Mouse (Mus musculus) liver, embryonic 14.5 days (tissue): ENCODE data around the gene Ube2r2. TPM values are rescaled to one million over a fixed set of nuclear protein-coding genes. Genes with fewer than 3 reads are reported as not detected.

Experiments used
- ATAC-seq: fragments of 200-750 bp; cut with Nextera tagmentation; 2 replicates; pipeline ENCODE4 v1.8.0; 2017; ENCODE audit warnings: moderate number of reproducible peaks, mild to moderate bottlenecking, moderate library complexity; ENCODE audit not compliant: insufficient read depth
- DNase-seq, 3 experiments: peaks; one replicate each; pipeline ENCODE4 v3.0.0-alpha.2; 2012 to 2013; ENCODE audit warnings: low read depth in 3 of 3, low spot score in 3 of 3
- H3K27ac ChIP-seq: fragments of 300-500 bp; sonication (generic); 2 replicates; pipeline ENCODE4 v1.5.1; 2014; ENCODE audit warnings: moderate library complexity, mild to moderate bottlenecking, control low read depth, inconsistent platforms
- H3K27me3 ChIP-seq: fragments of 300-500 bp; sonication (generic); 2 replicates; pipeline ENCODE4 v1.6.1; 2014; ENCODE audit warnings: mild to moderate bottlenecking, low read length, moderate library complexity; ENCODE audit not compliant: control insufficient read depth, insufficient read depth
- H3K36me3 ChIP-seq: fragments of 300-500 bp; sonication (generic); replicated peaks from 2 replicates; pipeline ENCODE4 v1.6.1; 2014; ENCODE audit warnings: low read depth; ENCODE audit not compliant: control insufficient read depth, insufficient read depth
- H3K4me1 ChIP-seq, 2 experiments: fragments of 200-500 bp in 1 of 2; fragments of 300-500 bp in 1 of 2; sonication (generic) in 1 of 2; replicated peaks; 2 replicates each; pipeline ENCODE4 v1.6.1; 2012 to 2014; ENCODE audit warnings: antibody characterized with exemption in 1 of 2, inconsistent platforms in 1 of 2, low read length in 1 of 2; ENCODE audit not compliant: control insufficient read depth in 2 of 2, insufficient read depth in 2 of 2
- H3K4me2 ChIP-seq: fragments of 300-500 bp; sonication (generic); 2 replicates; pipeline ENCODE4 v1.6.1; 2014; ENCODE audit warnings: low read depth, mild to moderate bottlenecking, control low read depth, moderate library complexity
- H3K4me3 ChIP-seq, 2 experiments: fragments of 200-500 bp in 1 of 2; fragments of 300-500 bp in 1 of 2; sonication (generic) in 1 of 2; 2 replicates each; pipeline ENCODE4 v1.5.1; 2012 to 2014; ENCODE audit warnings: low read depth in 2 of 2, low read length in 2 of 2, mild to moderate bottlenecking in 2 of 2, control low read depth in 1 of 2, inconsistent platforms in 1 of 2, moderate library complexity in 1 of 2; ENCODE audit not compliant: insufficient read depth in 1 of 2
- H3K9ac ChIP-seq: fragments of 300-500 bp; sonication (generic); replicated peaks from 2 replicates; pipeline ENCODE4 v1.6.1; 2014; ENCODE audit warnings: mild to moderate bottlenecking, control low read depth, moderate library complexity
- H3K9me3 ChIP-seq: fragments of 300-500 bp; sonication (generic); 2 replicates; pipeline ENCODE4 v1.6.1; 2016; ENCODE audit warnings: low read length, mixed read lengths; ENCODE audit not compliant: control insufficient read depth
- CTCF ChIP-seq: IDR thresholded peaks from 2 replicates; pipeline ENCODE4 v1.5.1; 2016; ENCODE audit warnings: antibody characterized with exemption, low read depth, control low read depth
- EP300 ChIP-seq: IDR thresholded peaks from 2 replicates; pipeline ENCODE4 v1.6.1; 2016; ENCODE audit warnings: antibody characterized with exemption, low read depth
- WGBS: fragments of 180-500 bp; shearing (Covaris S2); extraction: QIAGEN DNeasy Blood & Tissue Kit; methylation state at CpG from one replicate; pipeline ENCODE4 v1.1.7; 2014; ENCODE audit not compliant: insufficient replicate concordance; 5-methylcytosine and 5-hydroxymethylcytosine counted together
- polyA plus RNA-seq, 2 experiments: library from polyadenylated mRNA; depleted of rRNA in 1 of 2; stranded (reverse) in 1 of 2; unstranded in 1 of 2; fragments of >200 nt; fragmentation: Nextera tagmentation in 1 of 2; extraction: Ambion mirVana in 1 of 2; gene quantifications; 2 replicates each; pipeline versions ENCODE4 v1.2.1 to v1.2.3; 2012 to 2014

Ube2r2 gene
- polyA plus RNA-seq, 2 experiments = 31.9 to 44.4 TPM

DNA sequence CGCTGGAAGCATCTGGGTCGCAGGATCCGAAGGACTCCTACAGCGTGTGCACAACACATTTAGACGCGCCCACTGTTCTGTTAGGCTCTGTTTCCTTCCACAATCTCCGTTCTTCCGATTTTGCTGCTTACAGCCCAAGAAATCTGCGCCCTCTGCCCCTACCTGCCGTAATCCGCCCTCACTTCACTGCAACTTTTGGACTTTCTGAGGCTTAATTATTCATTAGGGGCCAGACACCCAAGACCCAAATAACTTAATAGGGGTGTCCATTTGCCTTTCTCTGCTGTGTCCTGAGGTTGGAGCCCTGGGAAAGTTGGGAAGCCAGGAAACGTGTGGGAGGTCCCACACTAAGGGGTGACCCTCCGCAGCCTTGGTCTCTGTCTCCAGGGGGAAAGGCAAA lies 38.2 kb upstream of the Ube2r2 start:
- peak overlapping the region; percentile 62 to 68 for H3K4me3 ChIP-seq
- peaks cover 24 to 28% of the 10 kb centered on the region in 2 experiments for H3K4me1 ChIP-seq

DNA sequence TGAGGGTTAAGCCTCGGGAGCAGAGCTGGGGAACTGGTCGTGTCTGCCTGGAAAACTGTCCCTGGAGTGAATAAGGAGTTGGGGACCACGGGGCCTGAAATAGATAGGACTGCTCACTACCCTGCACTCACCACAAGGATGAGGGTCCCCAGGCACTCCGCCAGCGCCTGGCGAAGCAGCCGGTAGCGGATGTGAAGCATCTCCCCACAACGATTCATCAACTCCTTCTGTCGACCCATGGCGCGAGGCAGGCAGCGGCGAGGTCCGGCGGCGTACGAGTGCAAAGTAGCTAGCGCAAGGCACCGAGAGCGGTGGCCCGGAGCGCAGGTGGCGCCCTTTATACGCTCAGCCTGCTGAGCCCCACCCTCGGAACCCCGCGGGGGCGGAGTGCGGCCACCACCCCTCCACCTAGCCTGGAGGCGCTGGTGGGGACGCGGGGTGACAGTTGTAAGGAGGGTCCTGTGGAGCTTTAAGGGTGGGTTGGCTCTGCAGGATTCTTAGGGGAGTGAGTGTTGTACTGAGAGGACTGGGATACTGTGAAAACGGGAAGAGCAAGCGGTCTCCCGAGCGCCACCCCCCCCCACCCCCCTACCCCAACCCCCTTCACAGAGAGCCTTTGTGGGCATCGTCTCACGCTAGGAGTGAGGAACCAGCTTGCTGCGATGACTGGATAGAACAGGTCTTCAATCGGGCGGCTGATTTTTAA lies 37.5 kb upstream of the Ube2r2 start, which contains the start of gene Aqp3:
Gene Aqp3, minus strand, starts transcription at position 313 of the 706 bp plus-strand sequence.
- Histone ChIP-seq H3K4me2 (peak within 1 kb of the TSS; percentile 81), H3K4me3 (peak within 1 kb of the TSS; percentile 62 to 68), H3K9ac (peak within 1 kb of the TSS; percentile 59), H3K27me3 (peaks cover 22% of the 10 kb centered on the region), H3K36me3 (no peaks in the 10 kb centered on the region), H3K9me3 (no peaks in the 10 kb centered on the region), H3K4me1 (peaks cover 24 to 28% of the 10 kb centered on the region in 2 experiments), H3K27ac (no peak within 1 kb of the TSS)
- ATAC-seq (peak; percentile 79), DNase-seq (peak in 1 of 3 experiments; percentile 56)
- no peak for TF ChIP-seq EP300
- peak; percentile 35; the same call in 1 of the 2 replicates for TF ChIP-seq CTCF
- WGBS = 1% methylated on average over 42 of the region's 42 CpGs

More for the DNA sequence above, 38.2 kb upstream of the Ube2r2 start:
- DNase-seq (no peak), ATAC-seq (no peak)
- TF ChIP-seq EP300 (no peak), CTCF (no peak)
- no peaks in the 10 kb centered on the region for H3K9me3 ChIP-seq
- H3K27ac ChIP-seq = no peak overlapping the region
- WGBS = 39% methylated on average over 13 of the region's 13 CpGs
- H3K36me3 ChIP-seq = no peaks in the 10 kb centered on the region
- peak overlapping the region; percentile 81 for H3K4me2 ChIP-seq
- H3K27me3 ChIP-seq = peaks cover 22% of the 10 kb centered on the region
- H3K9ac ChIP-seq = peak overlapping the region; percentile 59

GRCm38 (mm10) chr4:41098577-41098951 lies 37.0 kb upstream of the Ube2r2 start:
- Histone ChIP-seq H3K9ac (no peak overlapping the region), H3K27me3 (peaks cover 22% of the 10 kb centered on the region), H3K36me3 (no peaks in the 10 kb centered on the region), H3K4me3 (peak overlapping the region in 1 of 2 experiments; percentile 62; a peak in 1 of 4 replicates), H3K4me2 (peak overlapping the region; percentile 81), H3K4me1 (peaks cover 24 to 28% of the 10 kb centered on the region in 2 experiments), H3K27ac (no peak overlapping the region), H3K9me3 (no peaks in the 10 kb centered on the region)
- DNase-seq (no peak), ATAC-seq (no peak)
- TF ChIP-seq EP300 (no peak), CTCF (no peak)
- WGBS = 15% methylated on average over 11 of the region's 11 CpGs

GRCm38 (mm10) chr4:41100986-41101385 lies 34.6 kb upstream of the Ube2r2 start:
- no peak overlapping the region for H3K4me3 ChIP-seq
- DNase-seq (no peak), ATAC-seq (no peak)
- H3K27ac ChIP-seq = no peak overlapping the region
- peaks cover 22% of the 10 kb centered on the region in 2 experiments for H3K4me1 ChIP-seq
- no peak overlapping the region for H3K9ac ChIP-seq
- H3K27me3 ChIP-seq = peaks cover 22% of the 10 kb centered on the region
- no peaks in the 10 kb centered on the region for H3K9me3 ChIP-seq
- no peak overlapping the region for H3K4me2 ChIP-seq
- no peaks in the 10 kb centered on the region for H3K36me3 ChIP-seq
- WGBS = 43% methylated on average over 1 of the region's 1 CpGs
- TF ChIP-seq EP300 (no peak), CTCF (no peak)

DNA sequence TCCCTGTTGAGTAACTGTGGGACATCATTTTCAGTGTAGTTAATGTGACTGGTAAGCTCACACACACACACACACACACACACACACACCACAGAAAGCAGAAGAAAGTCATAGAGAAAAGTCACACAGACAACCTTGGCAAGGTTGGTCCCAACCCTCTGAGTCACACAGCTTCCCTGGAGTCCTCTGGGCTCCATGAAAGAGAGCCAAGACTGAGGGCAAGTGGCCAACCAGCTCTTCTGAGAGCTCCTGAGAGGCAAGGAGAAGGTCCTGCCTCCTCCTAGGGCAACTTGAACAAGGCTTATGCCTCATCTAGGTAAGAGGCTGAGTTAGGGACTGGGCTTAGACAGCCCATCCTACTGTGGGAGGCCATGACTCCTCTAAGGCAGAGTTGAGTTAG lies 32.6 kb upstream of the Ube2r2 start:
- H3K27me3 ChIP-seq = peaks cover 17% of the 10 kb centered on the region; the same call in 1 of the 2 replicates
- H3K9me3 ChIP-seq = no peaks in the 10 kb centered on the region
- H3K27ac ChIP-seq = no peak overlapping the region
- H3K36me3 ChIP-seq = no peaks in the 10 kb centered on the region
- DNase-seq (no peak), ATAC-seq (no peak)
- H3K4me2 ChIP-seq = no peak overlapping the region
- H3K9ac ChIP-seq = no peak overlapping the region
- H3K4me3 ChIP-seq = no peak overlapping the region
- TF ChIP-seq EP300 (no peak), CTCF (no peak)
- peaks cover 3% of the 10 kb centered on the region in 2 experiments; a peak in 3 of 4 replicates for H3K4me1 ChIP-seq
